Mouse (Mus musculus): ENCODE results near the gene Snrnp40.

Gene Snrnp40

GRCm38 (mm10) chr4:130379181-130379580 lies 19.2 kb downstream of the Snrnp40 start:
- DNase-seq (ENCODE audit: low read depth, low spot score) = no peak

DNA sequence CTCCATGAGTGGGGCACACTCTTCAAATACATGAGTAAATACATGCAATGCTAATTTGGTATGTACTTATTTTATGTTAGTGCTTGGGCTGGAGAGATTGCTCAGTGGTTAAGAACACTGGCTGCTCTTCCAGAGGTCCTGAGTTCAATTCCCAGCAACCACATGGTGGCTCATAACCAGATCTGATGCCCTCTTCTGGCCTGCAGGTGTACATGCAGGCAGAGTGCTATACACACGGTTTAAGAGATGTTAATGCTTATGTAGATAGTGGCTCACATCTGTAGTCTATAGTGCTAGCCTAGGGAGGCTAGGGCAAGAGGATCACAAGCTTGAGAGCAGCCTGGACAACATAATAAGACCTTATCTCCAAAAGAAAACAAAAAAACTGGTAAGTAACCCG lies 20.5 kb downstream of the Snrnp40 start:
- no peak for DNase-seq (ENCODE audit: low read depth, low spot score)

DNA sequence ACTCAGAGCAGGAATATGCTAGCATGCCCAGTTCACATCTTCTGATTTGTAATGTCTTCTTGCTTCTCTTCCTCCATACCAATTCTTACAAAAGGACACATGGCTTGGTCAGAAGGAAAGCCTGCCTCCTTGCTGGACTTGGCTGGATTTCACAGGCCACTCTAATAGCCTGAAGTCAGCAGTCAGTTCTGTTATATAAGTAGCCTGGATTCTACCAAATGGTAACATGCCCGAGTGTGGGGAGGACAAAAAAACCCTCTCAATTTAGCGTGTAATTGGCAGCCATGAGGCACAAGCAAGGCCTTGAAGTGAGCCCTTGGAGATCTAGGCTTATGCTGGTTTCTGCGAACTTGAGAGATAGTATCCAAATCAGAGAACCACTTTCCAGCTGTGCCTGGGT lies 27.3 kb downstream of the Snrnp40 start:
- DNase-seq (ENCODE audit: low read depth, low spot score) = no peak

DNA sequence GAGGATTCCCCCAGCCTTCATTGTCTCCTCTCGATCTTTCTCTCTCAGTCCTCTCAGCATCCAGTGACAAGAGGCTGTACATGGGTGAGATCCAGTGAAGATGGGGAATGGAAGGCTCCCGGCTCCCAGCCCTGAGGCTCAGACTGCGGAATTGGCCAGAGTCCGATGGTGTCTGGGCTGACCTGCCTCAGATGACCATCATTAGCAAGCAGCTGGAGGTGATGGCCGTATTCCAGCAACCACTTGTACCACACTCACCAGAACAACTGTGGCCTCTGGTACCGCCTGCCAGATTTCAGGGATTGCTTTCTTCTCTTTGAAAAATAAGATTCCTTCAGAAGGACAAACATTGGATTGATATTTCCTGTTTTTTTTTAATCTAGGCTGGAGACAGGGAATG lies 29.6 kb downstream of the Snrnp40 start:
- no peak for DNase-seq (ENCODE audit: low read depth, low spot score)

DNA sequence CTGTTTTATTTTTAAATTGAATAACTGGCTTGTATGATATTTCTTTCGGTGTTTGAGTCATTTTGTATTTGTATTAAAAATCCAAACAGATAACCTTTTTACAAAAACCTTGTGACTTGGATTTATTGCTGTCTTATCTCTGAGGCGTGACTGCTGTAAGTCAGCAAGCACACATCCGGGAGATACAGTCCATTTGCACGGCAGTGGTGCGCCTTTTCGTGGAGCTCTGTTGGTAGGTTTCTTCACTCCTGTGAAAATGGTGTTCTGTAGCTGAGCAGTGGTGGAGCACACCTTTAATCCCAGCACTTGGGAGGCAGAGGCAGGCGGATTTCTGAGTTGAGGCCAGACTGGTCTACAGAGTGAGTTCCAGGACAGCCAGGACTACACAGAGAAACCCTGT lies 30.0 kb downstream of the Snrnp40 start:
- no peak for DNase-seq (ENCODE audit: low read depth, low spot score)

- no peak for DNase-seq (ENCODE audit: low read depth, low spot score)
These were observed 31.3 kb downstream of the Snrnp40 start for GRCm38 (mm10) chr4:130391265-130391664.
